Mouse (Mus musculus): ENCODE results near the gene Prok1.

The Prok1 gene

GRCm38 (mm10) chr3:107238051-107238450, 1.5 kb downstream of the Prok1 start:
- no peak for DNase-seq (ENCODE audit: low read depth, low spot score)

DNA sequence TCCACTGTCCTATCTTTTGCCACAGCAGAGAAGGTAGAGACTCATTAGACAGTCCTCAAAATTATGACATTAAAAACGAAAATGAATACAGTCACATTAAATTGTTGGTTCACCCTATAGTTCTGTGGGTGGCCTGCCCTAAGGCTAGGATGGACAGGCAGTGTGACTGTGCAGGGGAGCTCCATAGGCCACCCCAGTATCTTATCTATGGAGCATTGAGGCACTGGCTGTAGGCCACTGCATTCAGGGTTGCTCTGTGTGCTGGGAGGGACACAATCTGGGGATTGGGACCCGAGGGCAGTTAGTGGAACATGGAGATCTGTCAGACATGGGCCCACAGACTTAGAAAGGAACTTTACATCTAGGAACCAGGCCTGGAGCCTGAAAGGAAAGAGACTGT, 5.6 kb downstream of the Prok1 start:
- no peak for DNase-seq (ENCODE audit: low read depth, low spot score)

GRCm38 (mm10) chr3:107233351-107233813, 6.1 kb downstream of the Prok1 start:
- peak; percentile 78 for DNase-seq (ENCODE audit: low read depth, low spot score)

GRCm38 (mm10) chr3:107231202-107231601, 8.3 kb downstream of the Prok1 start:
- no peak for DNase-seq (ENCODE audit: low read depth, low spot score)

DNA sequence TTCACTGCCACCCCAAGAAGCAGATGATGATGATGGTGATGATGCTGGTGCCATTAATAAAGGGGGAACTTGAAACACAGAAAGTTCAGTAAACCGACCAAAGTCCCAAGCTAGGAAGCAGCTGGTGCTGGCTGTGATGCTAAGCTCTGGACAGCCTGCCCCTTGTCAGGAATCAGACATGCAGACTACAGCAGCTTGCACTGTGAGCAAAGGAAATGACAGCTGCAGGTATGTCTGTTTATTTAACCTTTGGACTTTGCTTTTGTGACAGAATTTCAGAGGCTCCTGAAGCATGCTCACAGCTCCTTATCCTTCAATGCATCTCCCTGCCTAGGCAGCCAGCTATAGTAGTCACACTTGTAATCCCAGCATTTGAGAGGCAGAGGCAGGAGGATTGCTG, 9.0 kb downstream of the Prok1 start, which contains the start of gene A630076J17Rik:
Gene A630076J17Rik (plus strand): TSS at position 88 of the 400 bp plus-strand sequence.
- no peak for DNase-seq (ENCODE audit: low read depth, low spot score)

GRCm38 (mm10) chr3:107229822-107230221, 9.7 kb downstream of the Prok1 start:
- no peak for DNase-seq (ENCODE audit: low read depth, low spot score)

GRCm38 (mm10) chr3:107229221-107229620, 10.3 kb downstream of the Prok1 start:
- DNase-seq (ENCODE audit: low read depth, low spot score) = no peak

- no peak for DNase-seq (ENCODE audit: low read depth, low spot score)
These were observed 13.7 kb downstream of the Prok1 start for GRCm38 (mm10) chr3:107225820-107226219.

- no peak for DNase-seq (ENCODE audit: low read depth, low spot score)
These were observed 16.3 kb downstream of the Prok1 start for GRCm38 (mm10) chr3:107223230-107223629.

- DNase-seq (ENCODE audit: low read depth, low spot score) = no peak
These were observed 17.9 kb downstream of the Prok1 start, which contains the start of gene Cym for GRCm38 (mm10) chr3:107221608-107222007. Gene Cym (minus strand): TSS chr3:107221732.

- DNase-seq (ENCODE audit: low read depth, low spot score) = no peak
These were observed 20.9 kb downstream of the Prok1 start for GRCm38 (mm10) chr3:107218572-107218971.

DNA sequence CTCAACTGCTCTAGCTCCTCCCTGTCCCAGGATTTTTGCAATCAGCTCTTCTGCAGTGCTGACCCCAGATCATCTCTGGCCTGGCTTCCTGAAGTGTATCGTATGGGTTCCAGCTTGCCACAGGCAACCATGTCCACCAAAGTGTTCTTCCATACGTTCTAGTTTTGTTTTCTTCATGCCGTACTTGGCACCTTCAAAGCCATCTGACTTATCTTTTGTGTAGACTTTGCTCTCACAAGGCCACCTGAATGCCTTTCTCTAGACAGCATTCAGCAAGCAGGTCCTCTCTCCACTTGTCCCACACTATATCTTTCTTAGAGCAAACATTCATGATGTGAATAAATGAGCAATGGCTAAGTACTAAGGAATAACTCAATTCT, 22.4 kb downstream of the Prok1 start:
- no peak for DNase-seq (ENCODE audit: low read depth, low spot score)

DNA sequence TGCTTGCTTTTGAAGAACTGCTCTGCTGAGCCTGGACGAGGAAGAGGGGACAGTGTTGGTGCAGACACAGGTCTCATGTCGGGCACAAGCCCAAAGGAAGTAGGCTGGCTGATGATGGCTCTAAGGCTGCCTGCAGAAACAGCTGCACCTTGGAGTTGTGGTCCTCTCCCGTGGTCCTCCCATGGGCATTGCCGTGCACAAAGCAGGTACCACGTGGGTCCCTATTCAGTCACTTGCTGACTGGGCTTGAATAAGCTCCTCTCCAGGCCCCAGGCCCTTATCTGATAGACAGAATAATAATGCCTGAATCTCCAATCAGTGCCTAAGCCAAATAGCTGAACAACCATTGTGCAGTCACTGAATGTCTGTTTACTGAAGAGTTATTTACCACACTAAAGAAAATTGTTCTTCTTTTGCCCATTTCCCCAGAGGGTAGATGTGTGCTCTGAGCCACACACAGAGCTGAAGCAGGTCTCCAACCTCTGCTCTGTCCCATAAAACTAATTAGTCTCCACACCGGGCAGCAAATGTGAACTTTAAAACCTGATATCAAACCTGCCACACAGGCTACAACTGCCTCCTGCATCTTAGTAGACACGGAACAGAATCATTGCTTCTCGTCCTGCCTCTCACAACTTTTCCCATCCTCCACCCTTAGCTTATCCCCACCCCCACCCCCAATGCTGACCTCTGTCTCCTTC, 23.0 kb downstream of the Prok1 start:
- no peak for DNase-seq (ENCODE audit: low read depth, low spot score)

DNA sequence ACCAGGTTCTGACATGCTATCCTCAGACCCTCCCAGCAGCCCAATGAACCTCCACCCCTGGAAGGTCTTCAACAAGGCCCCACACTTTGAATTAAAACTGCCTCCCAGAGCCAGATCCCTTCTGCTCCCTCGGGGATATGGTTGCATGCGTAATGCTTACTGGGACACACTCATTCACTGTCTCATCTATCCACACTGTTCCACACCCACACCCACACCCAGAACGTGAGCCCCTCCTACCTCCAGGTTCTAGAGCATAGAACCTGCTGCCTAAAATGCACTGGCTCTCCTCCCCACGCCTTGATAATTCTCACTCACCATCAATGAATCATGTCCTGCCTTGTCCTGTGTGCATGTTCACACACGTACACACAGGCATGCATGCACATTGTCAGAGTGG, 24.9 kb downstream of the Prok1 start:
- no peak for DNase-seq (ENCODE audit: low read depth, low spot score)

DNA sequence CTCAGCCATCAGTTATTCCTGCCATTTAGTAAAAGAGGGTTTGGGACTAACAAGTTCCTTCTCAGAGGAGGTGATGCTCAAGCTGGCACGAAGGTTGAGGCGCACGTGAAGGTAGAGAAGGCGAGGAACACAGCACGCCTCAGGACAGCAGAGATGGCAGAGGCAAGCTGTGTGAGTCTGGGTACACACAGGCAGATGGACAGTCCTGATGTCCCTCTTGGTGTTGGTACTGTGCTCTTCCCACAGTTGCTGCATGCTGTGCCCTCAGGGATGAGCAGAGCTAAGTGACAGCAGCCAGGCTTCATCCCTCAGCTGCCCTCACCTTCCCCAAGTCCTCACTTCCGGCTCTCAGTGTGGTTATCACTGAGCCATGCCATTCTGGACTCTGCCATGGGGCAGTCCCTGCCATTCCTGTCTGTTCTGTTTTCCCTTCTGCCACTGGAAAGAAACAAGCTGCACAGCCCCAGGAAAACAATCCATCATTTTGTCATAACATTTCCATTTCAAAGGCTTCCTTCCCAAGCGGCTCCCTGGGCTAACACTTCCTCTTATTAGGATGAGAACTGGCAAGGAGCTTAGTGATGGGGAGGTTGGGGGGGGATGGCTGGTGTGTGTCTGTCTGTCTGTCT, 31.8 kb downstream of the Prok1 start:
- DNase-seq (ENCODE audit: low read depth, low spot score) = no peak

DNA sequence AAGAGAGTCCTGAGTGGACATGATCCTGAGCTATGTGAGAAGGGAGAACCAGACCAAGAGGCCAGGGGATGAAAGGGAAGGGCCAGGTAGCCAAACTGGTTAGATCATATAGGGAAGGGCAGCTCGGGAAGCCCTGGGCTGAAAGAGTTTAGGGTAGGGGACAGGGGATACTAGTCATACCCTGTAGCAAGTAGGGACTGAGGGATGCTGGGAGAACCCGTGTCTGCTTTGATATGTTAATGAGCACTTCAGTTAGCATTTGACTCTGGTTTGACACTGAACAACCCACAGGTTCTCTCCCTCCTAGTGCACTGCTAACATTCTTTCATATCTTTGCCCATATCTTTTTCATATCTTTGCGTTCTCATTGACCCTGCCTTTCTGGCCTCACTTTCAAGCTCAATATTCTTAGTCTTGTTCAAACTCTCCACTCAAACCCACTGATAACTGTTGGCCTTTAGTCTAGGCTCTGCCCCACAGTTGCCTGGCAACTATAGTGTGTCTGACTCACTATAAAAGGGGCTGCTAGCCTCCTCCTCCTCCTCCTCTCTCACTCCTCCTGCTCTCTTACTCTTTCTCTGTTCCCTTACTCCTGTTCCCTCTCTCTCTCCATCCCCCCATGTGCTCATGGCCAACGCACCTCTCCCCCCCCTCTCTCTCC, 32.9 kb downstream of the Prok1 start:
- no peak for DNase-seq (ENCODE audit: low read depth, low spot score)

DNA sequence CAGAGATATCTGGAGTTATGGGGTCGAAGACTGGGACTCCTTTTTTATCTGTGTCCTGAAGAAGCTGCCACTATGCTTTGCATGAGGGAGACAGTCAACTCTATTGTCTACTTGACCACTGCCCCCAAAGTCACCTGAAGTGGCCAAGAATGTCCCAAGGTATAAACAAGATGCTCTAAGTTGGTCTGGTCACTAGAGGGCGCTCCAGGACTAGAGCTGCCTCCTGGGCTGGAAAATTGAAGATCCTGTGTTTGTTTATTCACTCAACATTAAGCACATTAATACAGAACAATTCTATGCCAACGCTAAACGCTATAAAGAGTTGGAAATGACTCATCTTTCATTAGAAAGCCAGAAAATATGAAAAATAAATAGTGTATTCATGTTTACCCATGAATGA, 33.5 kb downstream of the Prok1 start:
- peak; percentile 46 for DNase-seq (ENCODE audit: low read depth, low spot score)

DNA sequence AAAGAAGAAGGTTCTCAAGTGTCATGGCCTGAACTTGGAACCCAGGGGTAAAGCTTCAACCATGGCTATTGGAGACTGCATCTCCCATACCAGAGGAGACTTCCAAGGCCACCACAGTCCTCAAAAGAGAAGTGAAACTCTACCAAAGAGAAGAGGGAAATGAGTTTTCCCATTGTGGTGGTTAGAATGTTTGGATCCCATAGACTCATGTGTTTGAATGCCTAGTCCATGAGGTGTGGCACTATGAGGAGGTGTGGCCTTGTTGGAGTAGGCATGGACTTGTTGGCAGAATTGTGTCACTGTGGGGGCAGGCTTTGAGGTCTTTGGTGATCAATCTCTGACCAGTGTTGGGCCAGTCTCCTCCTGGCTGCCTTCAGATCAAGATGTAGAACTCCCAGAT, 34.3 kb downstream of the Prok1 start:
- DNase-seq (ENCODE audit: low read depth, low spot score) = no peak

DNA sequence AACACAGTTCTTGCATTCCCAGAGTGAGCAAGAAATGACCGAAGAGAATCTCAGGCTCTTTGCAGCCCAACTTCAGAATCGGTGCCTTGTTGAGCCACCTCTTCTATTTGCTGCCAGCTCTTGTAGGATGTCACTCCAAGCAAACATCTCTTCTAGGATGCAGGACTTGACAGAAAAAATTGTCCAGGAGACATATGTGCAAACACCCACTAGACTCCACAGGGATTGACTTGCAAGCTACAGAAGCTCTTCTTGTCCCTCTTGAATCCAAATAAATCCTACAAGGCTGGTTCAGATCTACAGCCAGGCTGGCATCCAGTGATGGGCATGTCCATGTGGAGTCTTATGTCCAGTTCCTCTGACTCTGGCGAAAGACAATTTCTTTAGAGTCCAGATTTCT, 35.1 kb downstream of the Prok1 start:
- no peak for DNase-seq (ENCODE audit: low read depth, low spot score)

DNA sequence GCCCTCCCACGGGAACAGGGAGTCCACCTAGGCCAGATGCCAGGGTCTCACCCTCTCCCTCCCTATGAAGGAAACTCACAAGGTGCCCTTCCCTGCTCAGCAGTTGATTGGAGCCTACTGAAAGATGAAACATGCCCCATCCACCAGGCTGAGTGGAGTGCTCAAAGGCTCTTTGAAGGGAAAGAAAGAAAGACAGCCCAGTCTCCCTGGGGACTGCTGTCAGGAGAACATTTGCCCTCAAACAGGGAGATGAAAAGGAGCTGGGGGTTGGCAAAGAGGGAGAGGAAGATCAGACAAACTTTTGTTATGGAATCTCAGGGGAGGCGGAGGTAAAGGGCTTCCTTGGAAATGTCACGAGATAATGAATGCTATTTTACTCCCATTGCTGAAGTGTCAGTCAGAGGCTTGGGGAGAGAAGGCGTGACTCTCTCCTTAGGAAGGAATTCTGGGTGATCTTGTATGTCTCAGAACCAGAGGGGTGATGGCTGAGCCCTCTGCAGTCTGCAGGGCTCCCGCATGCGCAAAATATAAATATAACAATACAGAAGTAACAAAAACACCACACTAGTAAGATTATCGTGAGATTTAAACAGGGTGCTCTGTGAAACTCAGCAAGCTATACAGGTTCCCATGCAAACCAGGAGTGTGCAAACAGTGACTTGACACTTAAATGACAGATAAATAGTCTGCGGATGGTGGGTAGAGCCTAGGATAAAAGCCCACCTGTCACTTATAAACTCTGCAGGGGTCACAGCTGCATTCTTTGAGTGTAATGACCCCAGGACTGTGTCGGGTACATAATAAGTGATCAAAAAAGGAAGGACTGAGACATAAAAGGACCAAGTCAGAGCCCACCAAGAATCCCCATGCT, 38.0 kb downstream of the Prok1 start:
- no peak for DNase-seq (ENCODE audit: low read depth, low spot score)

- DNase-seq (ENCODE audit: low read depth, low spot score) = no peak
These were observed 51.1 kb downstream of the Prok1 start for GRCm38 (mm10) chr3:107188226-107188899.

All from embryo, embryonic 11.5 days (tissue).